Mouse (Mus musculus) heart, adult 2 months (tissue): ENCODE measurements around the gene Anxa9.

Experiments used
- CTCF ChIP-seq: fragments of 200-600 bp; IDR thresholded peaks from 2 replicates; pipeline ENCODE4 v1.8.1; 2022; ENCODE audit warnings: antibody characterized with exemption, mild to moderate bottlenecking, moderate library complexity
- EP300 ChIP-seq: fragments of 200-500 bp; IDR thresholded peaks from 2 replicates; pipeline ENCODE4 v1.6.1; 2011; ENCODE audit warnings: low read depth, low read length, control low read depth; ENCODE audit not compliant: insufficient read depth
- POLR2A ChIP-seq: fragments of 200-500 bp; IDR thresholded peaks from 2 replicates; pipeline ENCODE4 v1.6.1; 2011; ENCODE audit warnings: mild to moderate bottlenecking, low read depth, low read length, control low read depth; ENCODE audit not compliant: insufficient read depth

- TF ChIP-seq EP300 (0 out of 2 replicates have a peak, but pooled peaks have one; percentile 35), POLR2A (peak; percentile 68), CTCF (peak; percentile 48)
Measured at GRCm38 (mm10) chr3:95282865-95283588, 23.9 kb downstream of the Anxa9 start.
